Mouse (Mus musculus) embryonic facial prominence, embryonic 14.5 days (tissue): ENCODE data around the gene Dhx30. TPM values are rescaled to one million over a fixed set of nuclear protein-coding genes. Genes with fewer than 3 reads are reported as not detected.
"Not testable (repeated sequence)": the region's sequence is repeated elsewhere in the genome, so short reads cannot be mapped to it uniquely, and the experiment has no call there.

Source experiments
- ATAC-seq: fragments of 200-750 bp; cut with Nextera tagmentation; 2 replicates; pipeline ENCODE4 v1.8.0; 2017; ENCODE audit warnings: low read depth, moderate number of reproducible peaks, moderate TSS enrichment
- DNase-seq: peaks from one replicate; pipeline ENCODE4 v3.0.0-alpha.2; 2015; ENCODE audit warnings: low spot score
- H3K27ac ChIP-seq: fragments of 300-500 bp; sonication (generic); replicated peaks from 2 replicates; pipeline ENCODE4 v1.5.1; 2014; ENCODE audit warnings: low read depth, mild to moderate bottlenecking, low read length, moderate library complexity
- H3K27me3 ChIP-seq: fragments of 300-500 bp; sonication (generic); replicated peaks from 2 replicates; pipeline ENCODE4 v1.6.1; 2014; ENCODE audit warnings: low read length; ENCODE audit not compliant: control insufficient read depth, insufficient read depth
- H3K36me3 ChIP-seq: fragments of 300-500 bp; sonication (generic); 2 replicates; pipeline ENCODE4 v1.6.1; 2014; ENCODE audit warnings: low read length, mixed read lengths; ENCODE audit not compliant: control insufficient read depth, insufficient read depth
- H3K4me1 ChIP-seq: fragments of 300-500 bp; sonication (generic); 2 replicates; pipeline ENCODE4 v1.6.1; 2014; ENCODE audit warnings: antibody characterized with exemption, low read length; ENCODE audit not compliant: control insufficient read depth, insufficient read depth
- H3K4me2 ChIP-seq: fragments of 300-500 bp; sonication (generic); 2 replicates; pipeline ENCODE4 v1.6.1; 2014; ENCODE audit warnings: low read depth, mild to moderate bottlenecking, low read length, moderate library complexity, mixed read lengths
- H3K4me3 ChIP-seq: fragments of 300-500 bp; sonication (generic); 2 replicates; pipeline ENCODE4 v1.5.1; 2014; ENCODE audit warnings: low read depth, mild to moderate bottlenecking, low read length
- H3K9ac ChIP-seq: fragments of 300-500 bp; sonication (generic); 2 replicates; pipeline ENCODE4 v1.6.1; 2014; ENCODE audit warnings: low read depth, mild to moderate bottlenecking, low read length, moderate library complexity, mixed read lengths
- H3K9me3 ChIP-seq: fragments of 300-500 bp; sonication (generic); 2 replicates; pipeline ENCODE4 v1.6.1; 2016; ENCODE audit warnings: low read length; ENCODE audit not compliant: control insufficient read depth
- WGBS: fragments of 180-500 bp; shearing (Covaris S2); extraction: QIAGEN DNeasy Blood & Tissue Kit; methylation state at CpG from one replicate; pipeline ENCODE4 v1.1.7; 2014; 5-methylcytosine and 5-hydroxymethylcytosine counted together
- polyA plus RNA-seq: library from polyadenylated mRNA; unstranded; fragments of >200 nt; fragmentation: Nextera tagmentation; extraction: Ambion mirVana; gene quantifications from 2 replicates; pipeline ENCODE4 v1.2.1, GENCODE M21; 2014

Dhx30 gene
- polyA plus RNA-seq, result 110 and 120 TPM in 2 replicates

- Histone ChIP-seq H3K4me3 (peak within 1 kb of the TSS; percentile 95), H3K4me2 (peak within 1 kb of the TSS; percentile 66), H3K9ac (peak within 1 kb of the TSS; percentile 95), H3K36me3 (peaks cover 20% of the 10 kb centered on the region), H3K27me3 (no peaks in the 10 kb centered on the region), H3K27ac (peak within 1 kb of the TSS; percentile 97), H3K4me1 (peaks cover 9% of the 10 kb centered on the region), H3K9me3 (no peaks in the 10 kb centered on the region)
- WGBS, result under 1% methylated on average over 17 of the region's 17 CpGs
- DNase-seq, result peak; percentile 14
- ATAC-seq, result peak; percentile 23
Observed at GRCm38 (mm10) chr9:110117779-110118139, at the start of gene Dhx30. Gene Dhx30 (minus strand): TSS chr9:110117830.

- no peak overlapping the region for H3K27ac ChIP-seq
- H3K27me3 ChIP-seq, result no peaks in the 10 kb centered on the region
- ATAC-seq (no peak), DNase-seq (no peak)
- no peak overlapping the region for H3K9ac ChIP-seq
- peaks cover 85% of the 10 kb centered on the region for H3K36me3 ChIP-seq
- no peak overlapping the region for H3K4me2 ChIP-seq
- no peaks in the 10 kb centered on the region for H3K9me3 ChIP-seq
- H3K4me3 ChIP-seq, result no peak overlapping the region
- 90% methylated on average over 2 of the region's 2 CpGs for WGBS
- no peaks in the 10 kb centered on the region for H3K4me1 ChIP-seq
Observed at GRCm38 (mm10) chr9:110163071-110163470, 45.4 kb upstream of the Dhx30 start.

GRCm38 (mm10) chr9:110162441-110162840 is 44.8 kb upstream of the Dhx30 start:
- Histone ChIP-seq H3K9ac (no peak overlapping the region), H3K4me3 (no peak overlapping the region), H3K9me3 (no peaks in the 10 kb centered on the region), H3K4me1 (no peaks in the 10 kb centered on the region), H3K27me3 (no peaks in the 10 kb centered on the region), H3K36me3 (peaks cover 85% of the 10 kb centered on the region), H3K4me2 (no peak overlapping the region), H3K27ac (no peak overlapping the region)
- ATAC-seq (no peak), DNase-seq (peak; percentile 2)
- WGBS, result 81% methylated on average over 5 of the region's 5 CpGs

GRCm38 (mm10) chr9:110160486-110160885 is 42.9 kb upstream of the Dhx30 start:
- ATAC-seq, H3K27ac ChIP-seq, DNase-seq, H3K4me3 ChIP-seq, H3K27me3 ChIP-seq, H3K4me2 ChIP-seq, H3K9ac ChIP-seq, H3K9me3 ChIP-seq, H3K4me1 ChIP-seq: not testable (repeated sequence)
- 88% methylated on average over 2 of the region's 2 CpGs for WGBS
- peaks cover 87% of the 10 kb centered on the region for H3K36me3 ChIP-seq

GRCm38 (mm10) chr9:110159036-110159435 is 41.4 kb upstream of the Dhx30 start:
- no peak overlapping the region for H3K4me3 ChIP-seq
- H3K4me1 ChIP-seq, result no peaks in the 10 kb centered on the region
- H3K36me3 ChIP-seq, result peaks cover 92% of the 10 kb centered on the region
- no peaks in the 10 kb centered on the region for H3K9me3 ChIP-seq
- no peaks in the 10 kb centered on the region for H3K27me3 ChIP-seq
- 90% methylated on average over 1 of the region's 1 CpGs for WGBS
- DNase-seq, result no peak
- no peak overlapping the region for H3K4me2 ChIP-seq
- H3K27ac ChIP-seq, result no peak overlapping the region
- ATAC-seq, result no peak
- no peak overlapping the region for H3K9ac ChIP-seq

GRCm38 (mm10) chr9:110148598-110148997 is 31.0 kb upstream of the Dhx30 start:
- peaks cover 91% of the 10 kb centered on the region for H3K36me3 ChIP-seq
- H3K4me1 ChIP-seq, result no peaks in the 10 kb centered on the region
- DNase-seq (no peak), ATAC-seq (no peak)
- no peak overlapping the region for H3K9ac ChIP-seq
- no peak overlapping the region for H3K4me3 ChIP-seq
- H3K27me3 ChIP-seq, result no peaks in the 10 kb centered on the region
- no peak overlapping the region for H3K4me2 ChIP-seq
- whole genome bisulfite sequencing, result 81% methylated on average over 2 of the region's 2 CpGs
- H3K27ac ChIP-seq, result no peak overlapping the region
- H3K9me3 ChIP-seq, result no peaks in the 10 kb centered on the region

- Histone ChIP-seq H3K9me3 (no peaks in the 10 kb centered on the region), H3K4me1 (no peaks in the 10 kb centered on the region), H3K4me2 (no peak overlapping the region), H3K9ac (no peak overlapping the region), H3K36me3 (peaks cover 86% of the 10 kb centered on the region), H3K27ac (no peak overlapping the region), H3K27me3 (no peaks in the 10 kb centered on the region), H3K4me3 (no peak overlapping the region)
- ATAC-seq (no peak), DNase-seq (no peak)
- whole genome bisulfite sequencing, result 95% methylated on average over 1 of the region's 1 CpGs
Observed at GRCm38 (mm10) chr9:110142097-110142496, 24.5 kb upstream of the Dhx30 start.

- DNase-seq, result no peak
- no peak overlapping the region for H3K9ac ChIP-seq
- H3K36me3 ChIP-seq, result peaks cover 81% of the 10 kb centered on the region
- H3K27ac ChIP-seq, result no peak overlapping the region
- WGBS, result 76% methylated on average over 4 of the region's 4 CpGs
- H3K9me3 ChIP-seq, result no peaks in the 10 kb centered on the region
- H3K27me3 ChIP-seq, result no peaks in the 10 kb centered on the region
- ATAC-seq, result no peak
- no peak overlapping the region for H3K4me2 ChIP-seq
- peaks cover 3% of the 10 kb centered on the region; the same call in 1 of the 2 replicates for H3K4me1 ChIP-seq
- no peak overlapping the region for H3K4me3 ChIP-seq
Observed at GRCm38 (mm10) chr9:110139119-110139518, 21.5 kb upstream of the Dhx30 start.

- peaks cover 8% of the 10 kb centered on the region; the same call in 1 of the 2 replicates for H3K4me1 ChIP-seq
- DNase-seq, result no peak
- H3K9ac ChIP-seq, result no peak overlapping the region
- H3K27ac ChIP-seq, result 0 out of 2 replicates have a peak overlapping the region, but pooled peaks have one; percentile 1
- H3K9me3 ChIP-seq, result no peaks in the 10 kb centered on the region
- H3K4me3 ChIP-seq, result no peak overlapping the region
- 87% methylated on average over 5 of the region's 5 CpGs for WGBS
- ATAC-seq, result no peak
- no peak overlapping the region; the same call in 1 of the 2 replicates for H3K4me2 ChIP-seq
- H3K27me3 ChIP-seq, result no peaks in the 10 kb centered on the region
- peaks cover 34% of the 10 kb centered on the region for H3K36me3 ChIP-seq
Observed at GRCm38 (mm10) chr9:110134176-110134575, 16.5 kb upstream of the Dhx30 start.
